Mouse (Mus musculus) CH12.LX (cell line): ENCODE results near the gene Gm16253.

Experiments used
- CHD2 ChIP-seq: IDR thresholded peaks from 2 replicates; pipeline ENCODE4 v1.6.1; 2011; ENCODE audit warnings: low read length, improper control_type of control experiment
- CTCF ChIP-seq, 2 experiments: IDR thresholded peaks in 1 of 2; conservative IDR thresholded peaks in 1 of 2; 2 replicates each; pipeline ENCODE4 v1.5.1; 2011 to 2012; ENCODE audit warnings: low read depth in 2 of 2, low read length in 2 of 2, improper control_type of control experiment in 1 of 2, inconsistent platforms in 1 of 2, mild to moderate bottlenecking in 1 of 2, moderate library complexity in 1 of 2
- E2F4 ChIP-seq: IDR thresholded peaks from 2 replicates; pipeline ENCODE4 v1.6.1; 2011; ENCODE audit warnings: low read depth, low read length, improper control_type of control experiment; ENCODE audit not compliant: insufficient replicate concordance
- MAZ ChIP-seq: IDR thresholded peaks from 2 replicates; pipeline ENCODE4 v1.6.1; 2012; ENCODE audit warnings: low read depth, mild to moderate bottlenecking, inconsistent platforms, low read length, improper control_type of control experiment, moderate library complexity
- MXI1 ChIP-seq: IDR thresholded peaks from 2 replicates; pipeline ENCODE4 v1.6.1; 2011; ENCODE audit warnings: mild to moderate bottlenecking, low read depth, low read length, improper control_type of control experiment
- NELFE ChIP-seq: IDR thresholded peaks from 2 replicates; pipeline ENCODE4 v1.6.1; 2011; ENCODE audit warnings: low read depth, low read length, improper control_type of control experiment
- POLR2A ChIP-seq: IDR thresholded peaks from 2 replicates; pipeline ENCODE4 v1.6.1; 2011; ENCODE audit warnings: low read depth, mild to moderate bottlenecking, improper control_type of control experiment, low read length
- POLR2AphosphoS2 ChIP-seq: IDR thresholded peaks from 2 replicates; pipeline ENCODE4 v1.6.1; 2011; ENCODE audit warnings: low read depth, low read length, improper control_type of control experiment
- RAD21 ChIP-seq: IDR thresholded peaks from 2 replicates; pipeline ENCODE4 v1.6.1; 2011; ENCODE audit warnings: low read depth, mild to moderate bottlenecking, low read length, improper control_type of control experiment, moderate library complexity
- ZC3H11A ChIP-seq: IDR thresholded peaks from 2 replicates; pipeline ENCODE4 v1.6.1; 2012; ENCODE audit warnings: low read depth, mild to moderate bottlenecking, inconsistent platforms, low read length, improper control_type of control experiment
- ZMIZ1 ChIP-seq: IDR thresholded peaks from 2 replicates; pipeline ENCODE4 v1.6.1; 2012; ENCODE audit warnings: low read depth, mild to moderate bottlenecking, inconsistent platforms, low read length, improper control_type of control experiment

DNA sequence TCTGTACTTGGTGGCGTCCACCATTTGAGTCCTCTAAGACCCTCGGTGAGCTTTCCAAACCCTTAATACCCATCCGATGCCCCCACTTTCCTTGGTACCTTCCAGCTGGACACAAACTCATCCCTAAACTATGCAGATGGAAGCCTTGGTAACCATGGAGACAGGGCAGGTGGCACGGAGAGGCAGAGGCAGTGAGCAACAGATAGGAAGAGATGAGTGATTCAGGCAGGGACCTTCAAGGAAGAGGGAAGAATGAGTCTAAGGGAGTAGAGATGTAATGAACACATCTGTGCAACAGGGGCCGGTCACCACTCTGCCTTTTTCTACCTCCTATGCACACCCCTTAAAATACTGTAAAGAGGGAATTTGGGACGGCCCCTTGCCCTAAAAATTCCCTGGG lies 18.9 kb downstream of the Gm16253 start:
- no peak for TF ChIP-seq POLR2A
- TF ChIP-seq CTCF (conservative IDR thresholded peaks at IDR 0.05 in 1 of 2, IDR thresholded peaks at IDR 0.05 in 1 of 2; ENCODE audit: low read depth in 2 of 2, low read length in 2 of 2): no peak
- no peak for TF ChIP-seq E2F4
- TF ChIP-seq MAZ: no peak
- TF ChIP-seq MXI1: no peak
- no peak for TF ChIP-seq CHD2
- TF ChIP-seq POLR2AphosphoS2: no peak
- no peak for TF ChIP-seq ZMIZ1
- no peak for TF ChIP-seq RAD21
- no peak for TF ChIP-seq NELFE
- TF ChIP-seq ZC3H11A: no peak
